Mouse (Mus musculus): ENCODE measurements around the gene Spns3. TPM values are rescaled to one million over a fixed set of nuclear protein-coding genes. Genes with fewer than 3 reads are reported as not detected.

Spns3 gene
- total RNA-seq, 2 experiments from 2014 or later: 20.5 to 27.3 TPM

DNA sequence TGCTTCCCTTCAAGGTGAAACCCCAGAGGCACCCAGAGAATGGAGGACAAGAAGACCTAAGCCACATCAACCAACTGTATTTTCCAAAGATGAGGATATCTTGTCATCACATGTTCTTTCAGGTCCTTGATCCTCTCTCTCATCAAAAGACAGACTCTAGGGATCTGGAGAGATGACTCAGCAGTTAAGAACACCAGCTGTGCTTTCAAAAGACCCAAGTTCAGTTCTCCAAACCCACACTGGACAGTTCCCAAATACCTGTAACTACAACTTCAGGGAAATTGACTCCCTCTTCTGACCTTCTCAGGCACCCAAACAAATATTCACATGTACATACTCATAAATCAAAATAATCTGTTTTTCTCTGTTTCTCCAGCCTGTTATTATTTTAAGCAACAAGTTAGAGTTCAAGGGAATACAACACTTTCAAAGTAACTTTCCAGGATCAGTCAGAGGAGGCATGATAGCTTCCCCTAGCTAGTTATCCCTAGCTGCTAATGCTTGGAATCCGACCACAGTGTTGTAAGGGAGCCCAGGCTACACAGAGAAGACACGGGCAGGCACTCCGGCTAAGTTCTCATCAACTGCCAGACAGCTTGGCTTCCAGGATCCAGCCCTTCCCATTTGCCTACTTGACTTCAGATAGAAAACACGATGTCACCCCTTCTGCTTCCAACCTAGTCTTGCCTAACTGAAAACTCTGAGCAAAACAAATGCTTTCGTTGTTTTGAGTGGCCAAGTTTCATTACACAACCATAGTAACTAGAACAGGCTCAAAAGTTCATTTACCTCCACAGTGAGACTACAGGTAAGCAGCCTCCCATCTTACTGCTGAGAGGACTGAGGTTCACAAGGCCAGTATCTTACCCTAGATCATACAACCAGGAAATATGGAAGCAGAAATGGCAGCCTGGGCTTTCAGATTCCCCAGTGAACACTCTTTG is 28.4 kb downstream of the Spns3 start:
- ATAC-seq (replicated peaks; ENCODE audit: poor library complexity): no peak

DNA sequence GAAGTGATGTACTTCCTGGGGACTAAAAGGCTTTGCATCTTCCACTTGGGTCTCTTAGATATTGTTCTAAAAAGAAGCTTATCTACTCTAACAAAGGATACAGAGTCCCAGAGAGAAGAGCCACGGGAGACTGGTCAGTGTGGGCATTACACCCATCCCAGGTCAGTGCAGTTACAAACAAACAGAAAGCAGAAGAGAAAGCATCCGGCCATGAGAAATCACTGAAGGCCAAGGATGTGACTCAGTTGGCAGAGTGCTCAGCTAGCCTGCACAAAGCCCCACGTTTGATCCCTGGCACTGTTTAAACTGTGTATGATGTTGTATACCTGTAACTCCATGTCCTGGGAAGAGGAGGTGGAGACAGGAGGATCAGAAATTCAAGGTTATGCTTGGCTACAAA is 30.4 kb downstream of the Spns3 start:
- 0 out of 2 replicates have a peak, but pooled peaks have one; percentile 29 for ATAC-seq (replicated peaks; ENCODE audit: poor library complexity)

DNA sequence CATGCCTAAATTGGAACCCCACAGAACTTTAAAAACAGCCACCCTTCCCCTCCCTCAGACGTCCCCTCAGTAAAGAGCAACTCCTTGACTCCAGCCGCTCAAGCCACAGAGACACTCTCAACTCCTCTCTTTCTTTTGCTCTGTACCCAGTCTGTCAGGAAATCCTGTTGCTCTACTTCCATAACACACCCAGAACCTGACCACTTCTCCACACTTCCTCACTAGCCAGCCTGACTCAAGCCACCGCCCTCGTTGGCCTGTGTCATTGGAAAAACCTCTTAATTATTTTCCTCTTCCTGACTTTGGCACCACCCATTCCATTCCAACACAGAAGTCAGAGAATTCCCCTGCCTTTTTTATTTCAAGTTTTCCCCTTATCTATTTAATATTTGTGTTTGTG is 31.1 kb downstream of the Spns3 start:
- ATAC-seq (replicated peaks; ENCODE audit: poor library complexity): 0 out of 2 replicates have a peak, but pooled peaks have one; percentile 29

DNA sequence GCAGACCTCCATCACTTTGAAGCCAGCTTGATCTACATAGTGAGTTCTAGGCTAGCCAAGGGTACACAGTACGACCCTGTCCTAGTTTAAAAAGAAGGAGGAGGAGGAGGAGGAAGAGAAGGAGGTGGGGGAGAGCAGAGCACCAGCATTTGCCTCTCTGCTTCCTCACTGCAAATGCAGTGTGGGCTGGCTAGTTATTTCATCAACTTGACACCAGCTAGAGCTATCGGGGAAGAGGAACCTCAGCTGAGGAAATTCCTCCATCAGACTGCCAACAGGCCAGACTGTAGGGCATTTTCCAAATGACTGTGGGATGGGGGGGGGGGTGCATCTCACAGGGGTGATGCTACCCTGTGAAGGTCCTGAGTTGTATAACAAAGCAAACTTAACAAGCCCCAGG is 31.9 kb downstream of the Spns3 start:
- ATAC-seq (replicated peaks; ENCODE audit: poor library complexity): peak; percentile 54

DNA sequence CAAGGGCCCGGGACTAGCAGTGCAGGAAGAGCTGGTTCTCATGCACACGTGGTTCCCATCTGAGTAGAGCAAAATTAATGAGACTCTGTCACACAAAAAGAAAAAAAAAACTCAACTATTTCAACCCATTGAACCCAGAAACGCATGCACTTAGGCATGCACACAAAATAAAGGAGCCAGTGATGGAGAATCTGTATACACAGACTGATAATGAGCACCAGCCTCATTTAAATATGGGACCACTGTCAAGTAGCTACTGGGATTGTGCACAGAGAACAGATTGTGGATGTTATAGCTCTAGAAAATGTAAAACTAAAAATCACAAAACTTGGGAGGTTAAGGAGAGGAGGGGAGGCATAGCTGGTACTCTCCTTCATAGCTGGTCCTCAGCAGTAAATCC is 35.3 kb downstream of the Spns3 start:
- ATAC-seq (replicated peaks; ENCODE audit: poor library complexity): no peak

DNA sequence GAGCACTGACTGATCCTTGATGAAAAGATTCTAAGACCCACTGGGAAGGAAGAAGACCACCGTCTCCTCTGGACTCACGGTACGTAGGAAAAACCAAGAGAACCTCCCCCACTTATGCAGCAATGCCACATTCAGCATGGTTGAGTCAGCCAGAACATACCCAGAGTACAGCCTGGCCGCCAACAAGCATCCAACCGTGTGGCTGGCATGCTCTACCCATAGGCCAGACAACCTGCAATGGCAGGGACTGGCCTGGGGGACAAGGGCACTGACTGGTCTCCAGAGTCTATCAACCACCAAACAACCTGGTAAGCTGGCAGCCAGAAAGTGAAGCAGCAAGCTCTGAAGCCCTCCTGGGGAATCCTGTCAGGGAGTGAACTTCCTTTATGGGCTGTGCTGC is 41.7 kb downstream of the Spns3 start:
- no peak for ATAC-seq (replicated peaks; ENCODE audit: poor library complexity)

DNA sequence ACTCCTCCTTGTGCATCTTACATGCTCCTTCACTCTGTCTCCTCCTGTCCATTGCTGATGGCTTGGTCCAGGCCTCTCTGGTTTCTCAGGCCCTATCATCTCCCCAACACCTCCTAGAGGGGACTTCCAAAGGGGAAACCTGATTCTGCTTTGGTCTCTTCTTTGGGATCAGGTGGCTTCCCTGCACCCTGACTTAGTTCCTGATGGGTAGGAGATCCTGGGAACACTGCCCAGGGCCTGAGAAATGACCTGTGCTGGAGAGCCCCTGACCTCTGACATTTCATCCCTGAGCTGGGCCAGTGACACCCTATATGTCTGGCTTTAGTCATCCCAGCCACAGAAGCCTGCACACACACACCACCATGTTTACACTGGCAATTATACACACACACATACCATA is 42.7 kb downstream of the Spns3 start:
- no peak for ATAC-seq (replicated peaks; ENCODE audit: poor library complexity)

DNA sequence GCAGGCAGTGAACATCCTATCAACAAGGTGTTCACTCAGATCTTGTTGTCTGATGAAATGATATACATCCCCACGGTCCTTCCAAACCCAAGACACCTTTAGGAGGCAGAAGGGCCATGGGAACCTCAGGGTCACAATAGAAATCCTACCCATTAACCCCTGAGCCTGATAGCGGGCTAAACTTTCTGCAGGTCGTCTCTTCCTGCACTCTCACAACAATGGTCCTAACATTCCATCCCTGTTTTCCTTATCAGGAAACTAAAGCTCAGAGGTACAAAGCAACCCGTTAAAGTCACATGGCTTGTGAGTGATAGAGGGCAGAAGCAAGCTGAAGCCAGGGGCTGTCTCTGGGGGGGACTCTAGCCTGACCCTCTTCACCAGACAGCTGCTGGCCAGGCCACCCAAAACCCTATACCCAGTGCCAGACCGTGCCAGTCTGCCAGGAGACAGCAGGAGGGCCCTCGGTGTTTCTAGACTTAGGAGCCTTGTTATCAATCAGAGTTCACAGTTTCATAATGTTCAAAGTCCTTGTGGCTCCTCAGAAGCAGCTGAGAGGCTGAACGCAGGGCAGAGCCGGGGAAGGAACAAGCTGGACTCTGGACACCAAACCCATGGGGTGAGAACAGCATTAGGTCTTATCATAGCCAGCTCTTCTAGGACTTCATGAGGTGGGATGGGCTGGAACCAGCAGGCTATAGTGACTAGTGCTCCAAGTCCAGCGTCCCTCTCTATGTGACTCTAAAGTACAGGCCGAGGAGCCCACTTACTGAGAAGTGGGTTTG is 46.1 kb downstream of the Spns3 start:
- ATAC-seq (replicated peaks; ENCODE audit: poor library complexity): no peak

DNA sequence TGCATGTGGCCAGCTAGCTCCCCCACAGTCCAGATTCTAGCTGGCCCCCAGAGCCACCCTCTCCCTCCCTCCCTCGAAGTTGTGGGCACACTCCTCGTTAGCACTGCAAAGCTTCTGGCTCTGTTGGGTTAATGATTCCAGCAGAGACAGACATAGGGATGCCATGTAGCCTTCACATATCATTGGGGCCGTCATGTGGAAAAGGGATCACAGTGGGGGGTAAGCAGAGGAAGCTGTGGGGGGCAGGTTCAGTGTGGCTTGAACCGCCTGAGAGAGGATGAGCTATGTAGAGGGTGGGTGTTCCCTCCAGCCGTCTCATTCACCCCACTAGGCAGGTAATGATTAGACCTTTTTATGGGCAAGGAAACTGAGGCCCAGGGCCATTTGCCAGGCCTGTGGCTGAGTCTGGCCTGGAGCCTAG is 46.8 kb downstream of the Spns3 start:
- no peak for ATAC-seq (replicated peaks; ENCODE audit: poor library complexity)

DNA sequence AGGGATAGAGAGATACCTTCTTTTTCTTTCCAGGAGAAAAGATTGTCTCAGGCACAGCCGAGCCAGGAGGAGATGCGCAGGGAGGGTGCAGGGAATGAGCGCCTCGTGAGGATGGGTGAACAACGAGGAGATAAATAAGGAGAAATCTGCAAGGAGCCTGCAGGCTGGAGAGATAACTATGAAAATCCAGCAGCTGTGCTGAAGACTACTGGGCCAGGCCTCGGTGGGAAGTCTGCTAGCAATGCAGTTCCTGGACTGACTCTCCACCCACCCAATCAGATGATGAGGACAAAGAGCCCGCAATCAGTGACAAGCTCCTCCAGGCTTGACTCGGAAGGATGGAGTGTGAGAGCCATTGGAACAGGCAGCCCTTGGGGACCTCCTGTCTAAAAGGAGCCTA is 48.1 kb downstream of the Spns3 start:
- ATAC-seq (replicated peaks; ENCODE audit: poor library complexity): no peak

DNA sequence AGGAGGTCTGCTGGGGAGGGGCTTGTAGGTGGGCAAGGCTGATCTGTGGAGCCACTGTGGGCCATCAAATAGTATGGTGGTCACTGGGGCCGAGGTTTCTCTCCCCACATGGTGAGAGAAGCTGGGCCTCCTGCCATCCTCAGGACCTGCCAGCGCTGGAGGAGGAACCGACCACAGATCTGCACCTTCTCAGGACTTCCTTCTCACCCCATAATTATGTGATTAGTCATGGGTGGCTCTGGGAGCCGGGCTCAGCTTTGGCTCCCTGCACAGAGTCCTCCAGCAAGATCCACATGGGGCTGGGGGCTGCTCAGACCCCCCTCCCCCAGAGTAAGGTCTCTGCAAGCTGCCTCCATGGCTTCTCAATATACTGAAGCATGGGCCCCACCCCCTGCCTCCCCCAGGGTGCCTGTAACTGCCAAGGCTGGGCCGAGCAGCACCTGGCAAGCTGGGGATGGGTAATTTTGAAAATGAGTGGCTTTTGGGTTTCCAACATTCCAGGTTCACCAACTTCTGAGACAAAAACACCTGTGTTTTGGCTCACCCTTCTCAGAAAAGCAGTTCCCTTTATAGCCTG is 48.8 kb downstream of the Spns3 start:
- ATAC-seq (replicated peaks; ENCODE audit: poor library complexity): no peak; the same call in 1 of the 2 replicates

DNA sequence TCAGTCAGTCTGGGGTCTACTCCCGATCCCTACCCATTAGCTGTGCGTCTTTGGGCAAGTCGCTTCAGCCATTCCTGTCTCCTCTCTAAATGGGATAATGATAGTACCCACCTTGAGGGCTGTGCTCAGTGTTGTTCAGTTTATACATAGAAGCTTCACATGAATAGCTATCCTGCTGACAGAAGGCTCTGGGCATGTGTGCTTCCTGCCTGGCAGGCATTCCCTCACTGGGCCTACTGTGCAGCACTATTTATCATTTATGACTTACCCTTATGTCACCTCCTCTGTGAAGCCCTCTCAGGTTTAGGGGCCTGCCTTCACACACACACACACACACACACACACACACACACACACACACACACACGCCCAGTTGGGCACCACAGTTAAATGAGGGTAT is 50.2 kb downstream of the Spns3 start:
- ATAC-seq (replicated peaks; ENCODE audit: poor library complexity): no peak

DNA sequence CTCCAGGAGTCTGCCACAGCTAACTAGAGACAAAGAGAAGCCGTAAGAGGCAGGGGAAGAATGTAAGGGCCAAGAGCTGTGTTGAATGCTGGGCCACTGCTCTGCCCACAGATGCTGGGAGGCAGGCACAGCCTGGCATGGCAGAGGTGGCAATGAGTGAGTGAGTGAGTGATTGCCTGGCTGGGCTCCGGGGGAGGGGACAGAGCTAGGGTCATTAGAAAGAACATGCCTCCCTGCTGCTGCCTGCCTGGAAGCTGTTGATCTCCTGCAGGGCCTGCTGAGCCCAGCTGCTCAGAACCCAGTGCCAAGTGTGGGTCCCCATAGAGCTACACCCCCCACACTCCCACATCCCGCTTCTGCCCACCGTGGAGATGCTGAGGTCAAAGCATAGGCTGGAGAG is 52.9 kb downstream of the Spns3 start:
- no peak for ATAC-seq (replicated peaks; ENCODE audit: poor library complexity)

DNA sequence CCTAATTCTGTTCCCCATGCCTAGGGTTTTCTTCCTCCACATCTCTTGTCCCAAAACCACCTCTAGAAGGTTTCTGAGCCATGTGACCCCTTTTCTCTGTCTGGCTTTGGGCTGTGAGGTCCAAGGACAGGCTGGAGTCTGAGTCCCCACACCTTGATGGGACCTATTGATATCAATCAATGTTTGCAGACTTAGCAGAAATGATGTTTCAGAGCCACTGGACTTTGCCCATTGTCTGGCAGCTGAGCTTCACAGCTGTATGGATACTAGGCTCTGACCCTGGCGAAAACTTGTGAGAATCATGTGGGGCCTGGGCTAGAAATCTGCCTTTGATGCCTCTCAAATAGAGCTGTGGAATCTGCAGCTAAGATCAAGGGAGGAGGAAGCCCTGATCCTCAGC is 53.5 kb downstream of the Spns3 start:
- ATAC-seq (replicated peaks; ENCODE audit: poor library complexity): no peak

DNA sequence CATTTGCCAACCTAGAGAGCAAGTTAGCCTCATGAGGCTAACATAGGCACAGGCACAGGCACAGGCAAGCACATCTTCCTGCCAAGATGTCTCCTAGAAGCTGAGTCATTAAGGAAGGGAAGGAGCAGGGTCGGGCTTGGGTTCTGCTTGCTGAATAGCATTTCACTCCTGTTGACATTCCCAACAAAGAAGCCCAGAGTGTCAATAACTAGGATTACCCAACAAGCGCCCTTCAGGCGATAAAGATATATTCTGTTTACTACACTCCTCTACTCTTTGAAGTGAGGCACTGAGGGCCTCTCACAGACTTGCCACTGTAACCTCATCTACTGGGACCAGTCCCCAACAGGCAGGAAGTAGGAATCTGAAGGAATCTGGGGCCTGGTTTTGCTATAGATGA is 54.2 kb downstream of the Spns3 start:
- no peak for ATAC-seq (replicated peaks; ENCODE audit: poor library complexity)

DNA sequence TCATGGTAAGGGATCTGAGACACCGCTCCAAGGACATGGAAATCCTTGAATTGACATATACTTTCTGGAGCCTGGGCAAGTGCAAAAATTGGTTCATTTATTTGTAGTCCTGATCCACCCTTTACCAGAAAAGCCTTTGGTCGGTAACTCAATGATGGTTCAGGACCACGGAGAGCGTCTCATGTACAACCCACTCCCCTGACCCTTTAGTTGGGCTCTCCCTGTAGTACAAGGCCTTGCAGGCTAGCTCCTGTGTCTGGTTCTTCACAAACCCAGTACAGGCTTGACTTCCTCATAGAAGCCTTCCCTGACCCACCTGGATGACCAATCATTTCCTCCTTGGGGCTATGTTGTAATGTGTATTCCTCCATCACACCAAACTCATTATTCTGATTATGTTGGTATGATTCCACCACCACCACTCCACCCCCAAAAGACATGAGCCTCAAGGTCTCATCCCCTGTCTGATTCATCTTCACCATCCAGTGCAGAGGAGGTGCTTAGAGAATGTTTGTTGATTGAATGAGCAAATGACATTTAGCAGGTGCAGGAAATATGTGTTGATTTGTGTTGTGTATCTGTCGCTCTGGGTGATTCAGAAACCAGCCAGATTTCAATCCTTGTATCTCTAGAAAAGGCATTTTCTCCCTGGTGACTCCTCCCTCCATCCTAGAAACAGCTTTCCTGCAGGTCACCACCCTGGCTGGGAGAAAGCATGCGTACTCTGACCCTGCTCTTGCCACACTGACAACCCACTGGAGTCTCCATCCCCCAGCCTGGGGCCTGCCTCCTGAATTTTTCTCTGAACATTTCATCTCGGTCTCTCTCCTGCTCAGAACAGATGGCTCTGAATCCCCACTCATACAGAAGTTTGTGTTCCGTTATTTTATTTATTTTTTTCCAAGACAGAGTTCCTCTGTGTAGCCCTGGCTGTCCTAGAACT is 56.0 kb downstream of the Spns3 start:
- ATAC-seq (replicated peaks; ENCODE audit: poor library complexity): peak; percentile 27

DNA sequence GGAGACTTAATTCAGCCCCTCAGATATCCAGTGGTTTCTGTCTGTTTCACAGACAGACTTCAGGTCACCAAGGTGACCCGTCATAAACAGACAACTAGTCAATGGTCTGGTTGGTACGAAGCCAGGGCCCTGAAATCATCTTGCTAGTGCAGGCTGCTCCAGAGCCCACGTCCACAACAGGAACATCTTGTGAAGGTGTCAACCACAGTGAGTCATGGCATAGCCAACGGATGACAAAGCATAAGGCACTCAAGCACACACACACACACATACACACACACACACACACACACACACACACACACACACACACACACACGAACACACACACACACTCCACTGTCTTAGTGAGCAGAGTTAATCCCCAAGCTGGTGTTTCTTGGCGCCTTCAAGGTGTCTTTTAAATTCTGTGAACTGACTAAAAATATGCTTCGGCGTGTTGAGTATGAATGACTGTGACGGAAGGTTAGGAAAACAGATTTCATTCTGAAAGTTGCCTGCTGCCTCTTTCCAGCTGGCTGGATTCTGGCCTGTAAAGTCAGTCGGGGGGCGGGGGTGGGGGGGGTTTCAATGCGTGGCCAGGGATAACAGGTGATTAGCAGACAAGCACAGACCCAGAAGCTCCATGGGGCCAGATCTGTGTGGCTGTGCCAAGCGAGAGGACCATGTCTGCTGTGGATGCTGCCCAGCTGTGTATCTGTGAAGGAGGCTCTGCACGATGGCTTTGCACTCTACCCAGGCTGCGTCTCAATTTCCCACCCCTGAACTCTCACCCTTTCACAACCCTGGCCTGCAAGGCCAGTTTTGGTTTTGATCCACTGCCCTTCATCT is 59.0 kb downstream of the Spns3 start:
- ATAC-seq (replicated peaks; ENCODE audit: poor library complexity): no peak

DNA sequence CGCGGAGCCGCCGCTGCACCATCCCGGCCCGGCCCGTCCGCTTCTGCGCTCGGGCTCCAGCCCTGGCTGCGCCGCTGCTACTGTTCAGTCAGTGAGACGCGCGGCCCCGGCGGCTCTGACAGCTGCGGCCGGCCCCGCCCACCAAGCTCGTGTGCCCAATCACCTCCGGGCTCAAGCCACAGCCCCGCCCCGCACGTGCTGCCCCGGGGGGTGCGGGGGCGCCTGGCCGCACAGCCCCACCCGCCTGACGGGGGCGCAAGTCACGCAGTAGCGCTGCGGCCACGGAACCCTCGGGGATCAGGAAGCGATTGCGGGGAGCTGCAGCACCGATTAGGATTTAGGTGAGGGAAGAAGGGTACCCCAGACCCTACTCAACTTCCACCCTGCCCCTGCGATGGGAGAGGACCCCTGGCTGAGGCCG is 60.4 kb downstream of the Spns3 start, which contains the start of gene Spns2:
Spns2 (minus strand) TSS at position 24 of the 421 bp plus-strand sequence.
- peak; percentile 75 for ATAC-seq (replicated peaks; ENCODE audit: poor library complexity)

DNA sequence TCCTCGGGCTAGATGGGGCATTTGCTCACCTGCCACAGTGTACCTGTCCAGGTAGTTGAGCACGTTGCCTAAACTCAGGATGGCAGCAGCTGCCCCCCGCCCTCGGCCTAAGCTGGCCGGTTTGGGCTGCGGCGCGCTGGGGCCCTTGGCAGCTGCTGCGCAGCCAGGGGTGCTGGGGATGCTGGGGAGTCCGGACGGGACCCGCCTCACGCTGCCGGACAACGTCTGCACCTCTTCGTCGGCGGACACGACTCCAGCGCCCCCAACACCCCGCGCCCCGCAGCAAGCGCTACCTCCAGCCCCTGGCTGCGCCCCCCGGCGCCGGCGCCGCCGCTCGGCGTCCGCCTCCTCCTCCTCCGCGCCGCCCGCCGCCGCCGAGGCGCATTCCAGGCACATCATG is 60.9 kb downstream of the Spns3 start:
- ATAC-seq (replicated peaks; ENCODE audit: poor library complexity): no peak

Measured in megakaryocyte progenitor cell, adult 5-6 weeks (primary cell).